23 mouse cellular contexts compared by ENCODE assay signal in genomic region chr17:61137006-61137405, GRCm38 (mm10).
DNase-seq lines count a peak whose midpoint lies in the region; ATAC-seq and TF ChIP-seq lines count a peak whose summit lies in the region.
"Had no signal": no experiment of that assay in that cellular context is flagged by ENCODE, and none has a peak within 500 bp of the region (broad histone marks: within the 10 kb centered on the region; RNA-seq: fewer than 3 reads in every experiment).

No protein-coding gene starts in this region.

- H3K4me2 ChIP-seq in embryonic facial prominence, embryonic 11.5 days (ENCODE audit: low read depth, low read length): no peak overlapping the region
- no peak overlapping the region for H3K4me2 ChIP-seq in kidney, embryonic 15.5 days
- H3K4me2 ChIP-seq: embryonic facial prominence, embryonic 13.5 days; forebrain, embryonic 13.5 days; forebrain, embryonic 15.5 days had no signal

- WGBS in embryonic facial prominence, embryonic 11.5 days: 70% methylated on average over 7 of the region's 7 CpGs
- 81% methylated on average over 7 of the region's 7 CpGs for WGBS in embryonic facial prominence, embryonic 10.5 days
- WGBS in kidney, embryonic 15.5 days: 61% methylated on average over 7 of the region's 7 CpGs

- H3K9me3 ChIP-seq in embryonic facial prominence, embryonic 11.5 days (replicated peaks; ENCODE audit: control insufficient read depth, low read length): no peaks in the 10 kb centered on the region
- no peaks in the 10 kb centered on the region for H3K9me3 ChIP-seq in embryonic facial prominence, embryonic 10.5 days
- no peaks in the 10 kb centered on the region for H3K9me3 ChIP-seq in kidney, embryonic 15.5 days (replicated peaks)
- H3K9me3 ChIP-seq in MEL (replicated peaks; ENCODE audit: insufficient read depth, low read length): no peaks in the 10 kb centered on the region
- H3K9me3 ChIP-seq: embryonic facial prominence, embryonic 13.5 days; forebrain, embryonic 13.5 days; forebrain, embryonic 15.5 days; G1E had no signal

- no peaks in the 10 kb centered on the region for H3K4me1 ChIP-seq in embryonic facial prominence, embryonic 11.5 days (ENCODE audit: control insufficient read depth, insufficient read depth, low read length)
- H3K4me1 ChIP-seq in embryonic facial prominence, embryonic 10.5 days: no peaks in the 10 kb centered on the region
- H3K4me1 ChIP-seq in kidney, embryonic 15.5 days: no peaks in the 10 kb centered on the region
- H3K4me1 ChIP-seq in MEL (ENCODE audit: control insufficient read depth in 1 of 2, insufficient read depth in 2 of 2, low read length in 2 of 2): no peaks in the 10 kb centered on the region
- H3K4me1 ChIP-seq: embryonic facial prominence, embryonic 13.5 days; forebrain, embryonic 13.5 days; forebrain, embryonic 15.5 days had no signal

- H3K36me3 ChIP-seq in embryonic facial prominence, embryonic 11.5 days (replicated peaks; ENCODE audit: control insufficient read depth, insufficient read depth, low read depth, low read length): no peaks in the 10 kb centered on the region
- H3K36me3 ChIP-seq in embryonic facial prominence, embryonic 10.5 days (replicated peaks): no peaks in the 10 kb centered on the region
- no peaks in the 10 kb centered on the region for H3K36me3 ChIP-seq in kidney, embryonic 15.5 days
- no peaks in the 10 kb centered on the region for H3K36me3 ChIP-seq in MEL (ENCODE audit: control insufficient read depth in 1 of 2, insufficient read depth in 2 of 2, low read length in 2 of 2)
- H3K36me3 ChIP-seq: embryonic facial prominence, embryonic 13.5 days; forebrain, embryonic 15.5 days; G1E had no signal

- no peak for TF ChIP-seq RAD21 in MEL (IDR thresholded peaks at IDR 0.05; ENCODE audit: low read depth, low read length)

- no peak for TF ChIP-seq POLR2A in MEL (IDR thresholded peaks at IDR 0.05; ENCODE audit: control insufficient read depth in 1 of 2, insufficient read depth in 1 of 2, low read depth in 1 of 2, low read length in 2 of 2, poor library complexity in 1 of 2)

- no peaks in the 10 kb centered on the region for H3K27me3 ChIP-seq in embryonic facial prominence, embryonic 11.5 days (ENCODE audit: control insufficient read depth, insufficient read depth, low read length)
- H3K27me3 ChIP-seq in embryonic facial prominence, embryonic 10.5 days (replicated peaks; ENCODE audit: low read depth, poor library complexity, severe bottlenecking): no peaks in the 10 kb centered on the region
- no peaks in the 10 kb centered on the region for H3K27me3 ChIP-seq in kidney, embryonic 15.5 days
- H3K27me3 ChIP-seq in MEL (ENCODE audit: control insufficient read depth in 1 of 2, insufficient read depth in 2 of 2, low read length in 2 of 2): no peaks in the 10 kb centered on the region
- H3K27me3 ChIP-seq: CH12.LX; embryonic facial prominence, embryonic 13.5 days; forebrain, embryonic 13.5 days; forebrain, embryonic 15.5 days had no signal

- no peak overlapping the region for H3K4me3 ChIP-seq in embryonic facial prominence, embryonic 11.5 days (ENCODE audit: low read depth, low read length)
- H3K4me3 ChIP-seq in embryonic facial prominence, embryonic 10.5 days: no peak overlapping the region
- H3K4me3 ChIP-seq in kidney, embryonic 15.5 days (replicated peaks): no peak overlapping the region
- no peak overlapping the region for H3K4me3 ChIP-seq in MEL (ENCODE audit: control insufficient read depth in 1 of 2, insufficient read depth in 1 of 2, low read depth in 2 of 2, low read length in 2 of 2)
- H3K4me3 ChIP-seq: embryonic facial prominence, embryonic 13.5 days; forebrain, embryonic 13.5 days; forebrain, embryonic 15.5 days had no signal

- TF ChIP-seq EP300 in MEL (IDR thresholded peaks at IDR 0.05; ENCODE audit: low read depth in 1 of 2, low read length in 2 of 2): no peak

- TF ChIP-seq CTCF in MEL (IDR thresholded peaks at IDR 0.05 in 2 of 3, conservative IDR thresholded peaks at IDR 0.05 in 1 of 3; ENCODE audit: control insufficient read depth in 1 of 3, insufficient read depth in 1 of 3, low read depth in 2 of 3, low read length in 3 of 3, poor library complexity in 1 of 3, severe bottlenecking in 1 of 3): no peak

- H3K9ac ChIP-seq in embryonic facial prominence, embryonic 11.5 days (replicated peaks; ENCODE audit: low read length): no peak overlapping the region
- H3K9ac ChIP-seq in kidney, embryonic 15.5 days: no peak overlapping the region
- H3K9ac ChIP-seq in MEL (ENCODE audit: control insufficient read depth, low read depth, low read length, poor library complexity, severe bottlenecking): no peak overlapping the region
- H3K9ac ChIP-seq: embryonic facial prominence, embryonic 13.5 days; forebrain, embryonic 13.5 days; forebrain, embryonic 15.5 days; forebrain, postnatal 0 days had no signal

- DNase-seq in embryonic facial prominence, embryonic 11.5 days (ENCODE audit: low spot score): peak; percentile 2
- no peak for DNase-seq in embryonic facial prominence, embryonic 10.5 days (ENCODE audit: low spot score)
- no peak for DNase-seq in kidney, postnatal 36 days
- DNase-seq in MEL (ENCODE audit: low read depth, low spot score): no peak
- peak; percentile 2 for DNase-seq in mesoderm, embryonic 11.5 days (ENCODE audit: low read depth, low spot score)
- no peak for DNase-seq in c-Kit-positive CD71-positive TER-119-positive erythroid progenitor cells, embryonic 14.5 days (ENCODE audit: low spot score)
- DNase-seq: adrenal gland, adult 2 months; adrenal gland, postnatal 10 days; adrenal gland, postnatal 25 days; B cell, adult 2 months; cerebellum, adult 11-12 months; cerebellum, adult 2 months; cerebellum, adult 9-10 months; cerebellum, postnatal 10 days; cerebellum, postnatal 25 days; forebrain, postnatal 0 days had no signal

- ATAC-seq in embryonic facial prominence, embryonic 11.5 days (replicated peaks; ENCODE audit: insufficient number of reproducible peaks, low FRiP score, low TSS enrichment, low read depth): no peak
- no peak for ATAC-seq in kidney, embryonic 15.5 days (replicated peaks; ENCODE audit: low FRiP score)
- ATAC-seq: CD4-positive, CD25-positive, alpha-beta regulatory T cell, adult 4 months; forebrain, embryonic 13.5 days; forebrain, embryonic 15.5 days; forebrain, postnatal 0 days had no signal

- H3K79me2 ChIP-seq in MEL (ENCODE audit: control insufficient read depth, insufficient read depth, low read length, poor library complexity): no peaks in the 10 kb centered on the region

- H3K27ac ChIP-seq in embryonic facial prominence, embryonic 11.5 days (replicated peaks; ENCODE audit: low read depth, low read length): no peak overlapping the region
- no peak overlapping the region for H3K27ac ChIP-seq in embryonic facial prominence, embryonic 10.5 days (replicated peaks)
- peak overlapping the region; percentile 37; the same call in 1 of the 2 replicates for H3K27ac ChIP-seq in kidney, embryonic 15.5 days
- no peak overlapping the region for H3K27ac ChIP-seq in MEL (ENCODE audit: control insufficient read depth, low read depth, low read length)
- H3K27ac ChIP-seq: embryonic facial prominence, embryonic 13.5 days; forebrain, embryonic 13.5 days; forebrain, embryonic 15.5 days had no signal

TF ChIP-seq in MEL, 35 proteins besides CTCF, POLR2A, EP300 and RAD21:
- peak; percentile 50 for TF ChIP-seq ZNF384 (IDR thresholded peaks at IDR 0.05; ENCODE audit: low read depth, low read length)
- no peak for TF ChIP-seq NRF1 (IDR thresholded peaks at IDR 0.05; ENCODE audit: insufficient read depth, low read depth, low read length, poor library complexity, severe bottlenecking)

Comparison
In these comparisons a context has a peak if more than half of its experiments do, and no peak if none do; other contexts are left out.
1. DNase-seq: peak in embryonic facial prominence, embryonic 11.5 days (single experiment) and mesoderm, embryonic 11.5 days (single experiment); none in embryonic facial prominence, embryonic 10.5 days (single experiment), kidney, postnatal 36 days (0 of 2), MEL (single experiment) and c-Kit-positive CD71-positive TER-119-positive erythroid progenitor cells, embryonic 14.5 days (single experiment).